ENCODE assay signal across 25 mouse cellular contexts in genomic region chr12:71348401-71348896, GRCm38 (mm10). TPM values are rescaled to one million over a fixed set of nuclear protein-coding genes. Genes with fewer than 3 reads are reported as not detected.
DNase-seq lines count a peak whose midpoint lies in the region; ATAC-seq lines count a peak whose summit lies in the region.
"Had no signal": no experiment of that assay in that cellular context is flagged by ENCODE, and none has a peak within 500 bp of the region (broad histone marks: within the 10 kb centered on the region; RNA-seq: fewer than 3 reads in every experiment).

No protein-coding gene starts in this region.

- DNase-seq in midbrain, embryonic 14.5 days = peak; percentile 33
- no peak for DNase-seq in midbrain, embryonic 11.5 days (ENCODE audit: low spot score, missing footprints)
- peak; percentile 81 for DNase-seq in ES-CJ7 (ENCODE audit: low read depth, low spot score)
- peak; percentile 22 for DNase-seq in WW6 (ENCODE audit: low read depth, low spot score)
- DNase-seq in urinary bladder, postnatal 10 days (ENCODE audit: low spot score) = no peak
- no peak for DNase-seq in kidney, postnatal 10 days
- DNase-seq: adrenal gland, adult 8-10 months; adrenal gland, postnatal 25 days; cerebellum, adult 11-12 months; cerebellum, adult 8-10 months; cerebellum, postnatal 10 days; cerebellum, postnatal 36 days; embryo, embryonic 11 days; gastrocnemius, postnatal 25 days; heart, adult 2 months had no signal

- WGBS in midbrain, embryonic 14.5 days = 59% methylated on average over 8 of the region's 8 CpGs
- whole genome bisulfite sequencing in midbrain, embryonic 11.5 days = 75% methylated on average over 8 of the region's 8 CpGs
- WGBS in liver, embryonic 12.5 days (ENCODE audit: insufficient replicate concordance) = 58% methylated on average over 8 of the region's 8 CpGs

- H3K9me3 ChIP-seq in midbrain, embryonic 14.5 days (ENCODE audit: control insufficient read depth, low read length) = no peaks in the 10 kb centered on the region
- H3K9me3 ChIP-seq in midbrain, embryonic 11.5 days (ENCODE audit: control insufficient read depth, low read length) = no peaks in the 10 kb centered on the region
- no peaks in the 10 kb centered on the region for H3K9me3 ChIP-seq in liver, embryonic 12.5 days (replicated peaks)
- H3K9me3 ChIP-seq: forebrain, embryonic 12.5 days; forebrain, embryonic 15.5 days; heart, embryonic 10.5 days; hindbrain, embryonic 12.5 days; hindbrain, embryonic 15.5 days had no signal

- H3K36me3 ChIP-seq in midbrain, embryonic 14.5 days (ENCODE audit: control insufficient read depth, insufficient read depth, low read length) = no peaks in the 10 kb centered on the region
- H3K36me3 ChIP-seq in midbrain, embryonic 11.5 days (ENCODE audit: control insufficient read depth, insufficient read depth, low read length) = no peaks in the 10 kb centered on the region
- H3K36me3 ChIP-seq in liver, embryonic 12.5 days = no peaks in the 10 kb centered on the region
- H3K36me3 ChIP-seq: forebrain, embryonic 12.5 days; forebrain, embryonic 15.5 days; heart, embryonic 10.5 days; hindbrain, embryonic 12.5 days; hindbrain, embryonic 15.5 days had no signal

- H3K4me1 ChIP-seq in midbrain, embryonic 14.5 days (ENCODE audit: control insufficient read depth, insufficient read depth, low read length) = 0 out of 2 replicates have a peak, but pooled peaks cover 8% of the 10 kb centered on the region
- no peaks in the 10 kb centered on the region for H3K4me1 ChIP-seq in midbrain, embryonic 11.5 days (ENCODE audit: control insufficient read depth, insufficient read depth, low read length)
- no peaks in the 10 kb centered on the region; the same call in 1 of the 2 replicates for H3K4me1 ChIP-seq in liver, embryonic 12.5 days
- H3K4me1 ChIP-seq: forebrain, embryonic 15.5 days; hindbrain, embryonic 15.5 days had no signal

- no peak overlapping the region for H3K4me2 ChIP-seq in midbrain, embryonic 14.5 days (ENCODE audit: low read length)
- no peak overlapping the region for H3K4me2 ChIP-seq in midbrain, embryonic 11.5 days
- no peak overlapping the region for H3K4me2 ChIP-seq in liver, embryonic 12.5 days
- H3K4me2 ChIP-seq: forebrain, embryonic 12.5 days; forebrain, embryonic 15.5 days; hindbrain, embryonic 12.5 days; hindbrain, embryonic 15.5 days had no signal

- ATAC-seq in midbrain, embryonic 14.5 days (ENCODE audit: low FRiP score, low TSS enrichment) = no peak
- no peak for ATAC-seq in midbrain, embryonic 11.5 days (ENCODE audit: low FRiP score)
- no peak for ATAC-seq in liver, embryonic 12.5 days
- ATAC-seq: activated CD4-positive, CD25-positive, alpha-beta regulatory T cell, adult 4 months; CD4-positive, CD25-positive, alpha-beta regulatory T cell, adult 4 months; forebrain, embryonic 15.5 days; intestine, postnatal 0 days had no signal

- H3K27me3 ChIP-seq in midbrain, embryonic 14.5 days (ENCODE audit: control insufficient read depth, insufficient read depth, low read length) = no peaks in the 10 kb centered on the region; the same call in 1 of the 2 replicates
- H3K27me3 ChIP-seq in midbrain, embryonic 11.5 days (ENCODE audit: control insufficient read depth, insufficient read depth, low read length) = no peaks in the 10 kb centered on the region
- no peaks in the 10 kb centered on the region for H3K27me3 ChIP-seq in liver, embryonic 12.5 days (replicated peaks)
- H3K27me3 ChIP-seq: forebrain, embryonic 12.5 days; forebrain, embryonic 15.5 days; hindbrain, embryonic 12.5 days; hindbrain, embryonic 15.5 days had no signal

- no peak overlapping the region for H3K4me3 ChIP-seq in midbrain, embryonic 14.5 days (replicated peaks; ENCODE audit: low read depth, low read length)
- no peak overlapping the region for H3K4me3 ChIP-seq in midbrain, embryonic 11.5 days (ENCODE audit: low read depth, low read length)
- no peak overlapping the region for H3K4me3 ChIP-seq in liver, embryonic 12.5 days
- H3K4me3 ChIP-seq: erythroblast, embryonic 14.5 days; forebrain, embryonic 12.5 days; forebrain, embryonic 15.5 days; heart, adult 2 months; heart, embryonic 10.5 days; hindbrain, embryonic 12.5 days; hindbrain, embryonic 15.5 days had no signal

- no peak overlapping the region for H3K9ac ChIP-seq in midbrain, embryonic 14.5 days (replicated peaks; ENCODE audit: low read length)
- H3K9ac ChIP-seq in midbrain, embryonic 11.5 days (ENCODE audit: low read length) = no peak overlapping the region
- no peak overlapping the region for H3K9ac ChIP-seq in liver, embryonic 12.5 days
- H3K9ac ChIP-seq: forebrain, embryonic 12.5 days; forebrain, embryonic 15.5 days; hindbrain, embryonic 12.5 days; hindbrain, embryonic 15.5 days had no signal

- no peak overlapping the region for H3K27ac ChIP-seq in midbrain, embryonic 14.5 days (replicated peaks; ENCODE audit: low read depth, low read length)
- no peak overlapping the region for H3K27ac ChIP-seq in midbrain, embryonic 11.5 days (ENCODE audit: low read depth, low read length)
- no peak overlapping the region for H3K27ac ChIP-seq in liver, embryonic 12.5 days
- H3K27ac ChIP-seq: forebrain, embryonic 12.5 days; forebrain, embryonic 15.5 days; heart, adult 2 months; heart, embryonic 10.5 days; hindbrain, embryonic 12.5 days; hindbrain, embryonic 15.5 days had no signal

RNA-seq across cellular contexts. Expression of gene Dact1, which starts 38.8 kb away (rescaled TPM):
- 34.6 and 35.8 TPM in 2 replicates for polyA plus RNA-seq in midbrain, embryonic 14.5 days (2014; fragmentation: Nextera tagmentation; extraction: Ambion mirVana)
- polyA plus RNA-seq in midbrain, embryonic 11.5 days (2014; fragmentation: Nextera tagmentation; extraction: Ambion mirVana) = 10.0 and 13.3 TPM in 2 replicates
- 3.4 and 4.1 TPM in 2 replicates for polyA plus RNA-seq in liver, embryonic 12.5 days (2016; fragmentation: Nextera tagmentation; extraction: Ambion mirVana)
- polyA plus RNA-seq: CD4-positive, CD25-positive, alpha-beta regulatory T cell, adult 4 months; erythroblast, embryonic 14.5 days had no signal

Comparison
In these comparisons a context has a peak if more than half of its experiments do, and no peak if none do; other contexts are left out.
1. DNase-seq: peak in midbrain, embryonic 14.5 days (single experiment), ES-CJ7 (single experiment) and WW6 (single experiment); none in midbrain, embryonic 11.5 days (single experiment), urinary bladder, postnatal 10 days (single experiment) and kidney, postnatal 10 days (single experiment).